Mouse (Mus musculus) hindbrain, embryonic 11.5 days (tissue): Measurements from ENCODE around the gene Ahsg. TPM values are rescaled to one million over a fixed set of nuclear protein-coding genes. Genes with fewer than 3 reads are reported as not detected.

Source experiments
- ATAC-seq: fragments of 200-750 bp; cut with Nextera tagmentation; 2 replicates; pipeline ENCODE4 v1.8.0; 2017; ENCODE audit warnings: mild to moderate bottlenecking, moderate TSS enrichment, moderate library complexity; ENCODE audit not compliant: low FRiP score
- DNase-seq: peaks from one replicate; pipeline ENCODE4 v3.0.0-alpha.2; 2015; ENCODE audit warnings: low spot score
- H3K27ac ChIP-seq: fragments of 300-500 bp; sonication (generic); 2 replicates; pipeline ENCODE4 v1.5.1; 2014; ENCODE audit warnings: mild to moderate bottlenecking, low read depth, low read length
- H3K27me3 ChIP-seq: fragments of 300-500 bp; sonication (generic); 2 replicates; pipeline ENCODE4 v1.6.1; 2014; ENCODE audit warnings: mild to moderate bottlenecking, low read length, moderate library complexity, mixed read lengths; ENCODE audit not compliant: control insufficient read depth, insufficient read depth
- H3K36me3 ChIP-seq: fragments of 300-500 bp; sonication (generic); 2 replicates; pipeline ENCODE4 v1.6.1; 2014; ENCODE audit warnings: mild to moderate bottlenecking, low read length, moderate library complexity, mixed read lengths; ENCODE audit not compliant: control insufficient read depth, insufficient read depth
- H3K4me1 ChIP-seq: fragments of 300-500 bp; sonication (generic); replicated peaks from 2 replicates; pipeline ENCODE4 v1.6.1; 2014; ENCODE audit warnings: low read length, mixed read lengths; ENCODE audit not compliant: control insufficient read depth, insufficient read depth
- H3K4me2 ChIP-seq: fragments of 300-500 bp; sonication (generic); replicated peaks from 2 replicates; pipeline ENCODE4 v1.6.1; 2014; ENCODE audit warnings: mild to moderate bottlenecking, low read depth, low read length
- H3K4me3 ChIP-seq: fragments of 300-500 bp; sonication (generic); 2 replicates; pipeline ENCODE4 v1.5.1; 2014; ENCODE audit warnings: low read depth, low read length
- H3K9ac ChIP-seq: fragments of 300-500 bp; sonication (generic); 2 replicates; pipeline ENCODE4 v1.6.1; 2014; ENCODE audit warnings: low read depth, low read length
- H3K9me3 ChIP-seq: fragments of 300-500 bp; sonication (generic); 2 replicates; pipeline ENCODE4 v1.6.1; 2016; ENCODE audit warnings: low read length; ENCODE audit not compliant: control insufficient read depth
- WGBS: fragments of 180-500 bp; shearing (Covaris S2); extraction: QIAGEN DNeasy Blood & Tissue Kit; methylation state at CpG from one replicate; pipeline ENCODE4 v1.1.7; 2014; 5-methylcytosine and 5-hydroxymethylcytosine counted together
- polyA plus RNA-seq: library from polyadenylated mRNA; unstranded; fragments of >200 nt; fragmentation: Nextera tagmentation; extraction: Ambion mirVana; gene quantifications from 2 replicates; pipeline ENCODE4 v1.2.1, GENCODE M21; 2014

Ahsg gene
- polyA plus RNA-seq, 1 experiment from 2014 or later: not detected

DNA sequence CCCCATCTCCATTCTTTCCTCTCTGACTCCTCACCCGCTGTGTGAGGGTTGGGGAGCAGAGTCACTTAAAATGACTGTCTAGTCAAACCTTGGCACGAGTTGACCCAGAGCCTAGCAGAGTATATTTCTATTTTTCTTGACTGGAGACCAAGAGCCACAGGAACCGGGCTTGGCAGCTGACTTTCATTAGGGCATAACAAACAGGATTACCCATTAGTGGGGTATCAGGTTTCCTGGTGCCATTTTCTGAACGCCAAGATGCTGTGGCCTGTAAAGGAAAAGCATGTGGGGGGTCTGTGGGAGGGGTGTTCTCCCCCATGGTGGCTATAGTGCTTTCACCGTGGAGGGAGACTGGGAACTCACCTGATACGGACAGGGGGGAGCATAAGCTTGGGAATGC, 10.2 kb upstream of the Ahsg start:
- H3K4me3 ChIP-seq: no peak overlapping the region
- no peak for ATAC-seq
- H3K9ac ChIP-seq: no peak overlapping the region
- no peak overlapping the region for H3K27ac ChIP-seq
- no peak overlapping the region for H3K4me2 ChIP-seq
- no peaks in the 10 kb centered on the region for H3K9me3 ChIP-seq
- H3K4me1 ChIP-seq: no peaks in the 10 kb centered on the region
- WGBS: 18% methylated on average over 6 of the region's 6 CpGs
- no peak for DNase-seq
- H3K27me3 ChIP-seq: no peaks in the 10 kb centered on the region
- H3K36me3 ChIP-seq: no peaks in the 10 kb centered on the region

- no peaks in the 10 kb centered on the region for H3K9me3 ChIP-seq
- H3K36me3 ChIP-seq: no peaks in the 10 kb centered on the region
- ATAC-seq (no peak), DNase-seq (no peak)
- no peak overlapping the region for H3K27ac ChIP-seq
- 80% methylated on average over 4 of the region's 4 CpGs for WGBS
- H3K9ac ChIP-seq: no peak overlapping the region
- H3K27me3 ChIP-seq: no peaks in the 10 kb centered on the region
- no peak overlapping the region for H3K4me3 ChIP-seq
- H3K4me1 ChIP-seq: no peaks in the 10 kb centered on the region
- H3K4me2 ChIP-seq: no peak overlapping the region
These were observed 9.6 kb upstream of the Ahsg start for GRCm38 (mm10) chr16:22881487-22881886.

DNA sequence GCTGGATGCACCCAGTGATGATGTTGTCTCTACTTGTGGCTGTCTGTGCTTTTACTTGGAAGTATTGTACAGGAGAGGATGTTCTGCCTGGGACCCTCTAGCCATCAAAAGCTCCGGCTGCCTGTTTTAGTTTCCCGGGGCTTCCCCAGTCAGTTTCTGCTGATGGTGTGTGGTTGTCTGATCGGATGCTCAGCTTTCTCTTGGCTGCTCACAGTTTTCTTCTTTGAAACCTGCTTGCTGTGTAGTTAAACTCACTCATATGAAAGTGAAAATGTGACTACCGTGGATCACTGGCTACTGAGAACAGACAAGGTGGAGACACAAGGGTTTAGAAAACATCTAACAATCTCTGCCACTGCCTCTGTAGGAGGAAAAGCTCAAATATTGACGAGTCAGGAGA, 7.6 kb upstream of the Ahsg start:
- Histone ChIP-seq H3K4me1 (no peaks in the 10 kb centered on the region), H3K27me3 (no peaks in the 10 kb centered on the region), H3K27ac (no peak overlapping the region), H3K36me3 (no peaks in the 10 kb centered on the region), H3K9me3 (no peaks in the 10 kb centered on the region), H3K4me2 (no peak overlapping the region), H3K4me3 (no peak overlapping the region), H3K9ac (no peak overlapping the region)
- DNase-seq: no peak
- 86% methylated on average over 5 of the region's 5 CpGs for WGBS
- no peak for ATAC-seq

- H3K27me3 ChIP-seq: no peaks in the 10 kb centered on the region
- H3K4me1 ChIP-seq: no peaks in the 10 kb centered on the region
- H3K36me3 ChIP-seq: no peaks in the 10 kb centered on the region
- WGBS: 57% methylated on average over 4 of the region's 4 CpGs
- no peak overlapping the region for H3K4me2 ChIP-seq
- H3K27ac ChIP-seq: no peak overlapping the region
- no peak overlapping the region for H3K4me3 ChIP-seq
- no peaks in the 10 kb centered on the region for H3K9me3 ChIP-seq
- no peak for ATAC-seq
- no peak overlapping the region for H3K9ac ChIP-seq
- no peak for DNase-seq
These were observed 5.7 kb upstream of the Ahsg start for GRCm38 (mm10) chr16:22885356-22885755.

GRCm38 (mm10) chr16:22886726-22887125, 4.4 kb upstream of the Ahsg start:
- 84% methylated on average over 3 of the region's 3 CpGs for WGBS
- no peaks in the 10 kb centered on the region for H3K36me3 ChIP-seq

DNA sequence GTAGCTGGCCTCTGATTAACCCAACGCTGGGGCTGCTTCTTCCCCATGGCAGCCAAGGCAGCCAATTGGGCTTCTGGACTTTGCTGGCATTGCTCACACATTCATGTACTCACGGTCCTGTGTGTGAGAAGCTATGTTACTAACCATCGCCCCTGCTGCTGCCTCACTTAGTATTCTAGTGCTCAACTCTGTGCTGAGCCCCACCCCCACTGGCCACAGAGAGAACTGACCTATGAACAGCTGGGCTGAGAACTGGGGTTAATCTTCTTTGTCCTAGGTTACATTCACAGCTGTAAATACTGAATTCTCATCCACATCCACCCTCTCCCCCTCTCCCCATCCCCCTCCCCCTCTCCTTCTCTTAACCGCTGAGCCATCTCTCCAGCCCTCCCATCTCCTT, 2.2 kb upstream of the Ahsg start:
- DNase-seq: peak; percentile 23
- no peak overlapping the region for H3K9ac ChIP-seq
- no peaks in the 10 kb centered on the region for H3K9me3 ChIP-seq
- H3K4me1 ChIP-seq: no peaks in the 10 kb centered on the region
- H3K4me3 ChIP-seq: no peak overlapping the region
- no peak overlapping the region for H3K4me2 ChIP-seq
- ATAC-seq: no peak
- H3K36me3 ChIP-seq: no peaks in the 10 kb centered on the region
- H3K27me3 ChIP-seq: no peaks in the 10 kb centered on the region
- 62% methylated on average over 3 of the region's 4 CpGs for WGBS
- no peak overlapping the region for H3K27ac ChIP-seq

More at GRCm38 (mm10) chr16:22886726-22887125, 4.4 kb upstream of the Ahsg start:
- H3K27ac ChIP-seq: no peak overlapping the region
- no peak overlapping the region for H3K4me3 ChIP-seq
- no peak overlapping the region for H3K4me2 ChIP-seq
- no peak for ATAC-seq
- no peaks in the 10 kb centered on the region for H3K9me3 ChIP-seq
- H3K4me1 ChIP-seq: no peaks in the 10 kb centered on the region
- DNase-seq: no peak
- H3K27me3 ChIP-seq: no peaks in the 10 kb centered on the region
- H3K9ac ChIP-seq: no peak overlapping the region

DNA sequence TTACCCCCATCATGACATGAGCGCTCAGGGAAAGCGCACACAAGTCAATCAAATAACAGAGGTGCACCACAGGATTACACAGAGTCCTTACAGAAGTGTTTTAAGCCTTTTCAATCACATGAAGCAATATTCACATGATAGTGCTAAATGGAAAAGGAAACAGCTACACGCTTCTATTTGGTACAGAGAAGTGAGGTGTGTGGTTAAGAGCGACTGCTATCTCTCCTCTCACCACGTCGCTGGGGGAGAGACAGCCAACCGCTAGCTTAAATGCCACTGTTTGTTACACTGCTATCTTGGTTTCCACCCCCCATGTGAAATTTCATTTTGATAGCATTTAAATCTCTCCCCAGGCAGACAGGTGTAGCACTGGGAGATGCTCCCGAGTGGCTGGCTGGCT, 1.4 kb upstream of the Ahsg start:
- Histone ChIP-seq H3K9me3 (no peaks in the 10 kb centered on the region), H3K4me2 (no peak overlapping the region), H3K36me3 (no peaks in the 10 kb centered on the region), H3K9ac (no peak overlapping the region), H3K27ac (no peak overlapping the region), H3K4me3 (no peak overlapping the region), H3K27me3 (no peaks in the 10 kb centered on the region), H3K4me1 (no peaks in the 10 kb centered on the region)
- DNase-seq (no peak), ATAC-seq (no peak)
- WGBS: 89% methylated on average over 8 of the region's 8 CpGs

DNA sequence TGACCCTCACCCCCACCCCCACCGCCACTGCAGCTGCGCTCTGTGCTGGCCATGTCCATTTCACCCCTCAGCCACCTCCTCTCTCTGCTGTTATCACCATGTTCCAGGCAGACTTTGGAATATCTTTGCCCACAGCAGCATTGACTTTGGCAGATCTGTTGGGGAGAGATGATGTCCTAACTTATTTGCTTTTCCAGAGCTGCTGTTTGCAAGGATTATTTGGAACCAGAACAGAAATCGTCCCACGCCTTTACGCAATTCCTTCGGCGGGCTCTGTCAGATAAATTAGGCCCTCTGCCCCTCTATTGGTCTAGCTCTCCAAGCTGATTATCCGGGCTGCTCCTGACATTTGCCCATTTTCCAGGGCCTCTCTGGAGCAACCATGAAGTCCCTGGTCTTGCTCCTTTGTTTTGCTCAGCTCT, 667 bp downstream of the Ahsg start:
- H3K36me3 ChIP-seq: no peaks in the 10 kb centered on the region
- no peaks in the 10 kb centered on the region for H3K9me3 ChIP-seq
- no peak overlapping the region for H3K4me3 ChIP-seq
- 89% methylated on average over 8 of the region's 8 CpGs for WGBS
- H3K27ac ChIP-seq: no peak overlapping the region
- DNase-seq: no peak
- no peak for ATAC-seq
- H3K27me3 ChIP-seq: no peaks in the 10 kb centered on the region
- no peak overlapping the region for H3K4me2 ChIP-seq
- no peak overlapping the region for H3K9ac ChIP-seq
- no peaks in the 10 kb centered on the region for H3K4me1 ChIP-seq

DNA sequence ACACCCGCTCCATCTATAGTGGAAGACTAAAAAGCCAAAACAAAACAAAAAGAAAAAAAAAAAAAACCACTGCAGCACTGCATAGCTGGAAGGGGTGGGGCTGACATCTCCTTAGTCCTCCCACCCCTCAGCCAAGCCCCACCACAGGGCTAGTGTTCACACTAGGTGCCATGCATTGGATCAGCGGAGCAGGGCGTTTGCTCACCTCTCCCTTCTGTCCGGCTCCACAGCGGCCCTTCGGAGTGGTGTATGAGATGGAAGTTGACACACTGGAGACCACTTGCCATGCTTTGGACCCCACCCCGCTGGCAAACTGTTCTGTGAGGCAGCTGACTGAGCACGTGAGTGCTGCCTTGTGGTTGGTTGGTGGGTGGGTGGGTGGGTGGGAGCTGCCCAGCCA, 3.0 kb downstream of the Ahsg start:
- no peak overlapping the region for H3K27ac ChIP-seq
- H3K9me3 ChIP-seq: no peaks in the 10 kb centered on the region
- no peak overlapping the region for H3K9ac ChIP-seq
- WGBS: 69% methylated on average over 8 of the region's 8 CpGs
- H3K4me1 ChIP-seq: no peaks in the 10 kb centered on the region
- no peak overlapping the region for H3K4me3 ChIP-seq
- no peak overlapping the region for H3K4me2 ChIP-seq
- H3K36me3 ChIP-seq: no peaks in the 10 kb centered on the region
- no peaks in the 10 kb centered on the region for H3K27me3 ChIP-seq
- DNase-seq: no peak
- ATAC-seq: no peak
